Mouse (Mus musculus): ENCODE measurements around the gene 3110082J24Rik.

DNA sequence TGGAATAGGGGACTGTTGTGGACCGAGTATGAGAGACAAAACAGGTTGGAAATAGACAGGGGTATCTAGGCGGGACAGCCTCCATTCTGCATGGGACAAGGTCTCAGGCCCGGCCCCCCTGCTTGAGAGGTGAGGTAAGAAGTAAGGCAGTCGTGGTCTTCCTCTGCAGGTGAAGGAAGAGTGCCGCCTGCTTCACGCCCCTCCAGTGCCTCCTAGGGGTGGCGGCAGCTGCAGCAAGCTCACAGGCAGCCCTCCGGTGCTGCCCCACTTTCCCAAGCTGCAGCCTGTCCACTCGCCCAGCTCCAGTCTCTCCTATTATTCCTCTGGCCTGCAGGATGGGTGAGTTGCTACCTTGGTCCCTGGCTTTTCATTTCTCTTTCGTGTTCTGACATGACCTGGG is 9.8 kb upstream of the 3110082J24Rik start:
- TF ChIP-seq CTCF (IDR thresholded peaks at IDR 0.05; ENCODE audit: borderline replicate concordance, extremely low read depth, insufficient read depth, insufficient read length), result peak; percentile 37; the same call in 1 of the 2 replicates
- no peak for TF ChIP-seq POLR2A (IDR thresholded peaks at IDR 0.05; ENCODE audit: borderline replicate concordance, extremely low read depth, insufficient read depth, insufficient read length, poor library complexity, severe bottlenecking)

Measured in brain, embryonic 14.5 days (tissue).